Mouse (Mus musculus) forebrain, embryonic 16.5 days (tissue): ENCODE data around the gene Zfyve28. TPM values are rescaled to one million over a fixed set of nuclear protein-coding genes. Genes with fewer than 3 reads are reported as not detected.

Experiments used
- ATAC-seq: fragments of 200-750 bp; cut with Nextera tagmentation; 2 replicates; pipeline ENCODE4 v1.8.0; 2017; ENCODE audit warnings: mild to moderate bottlenecking, moderate library complexity
- H3K27ac ChIP-seq: fragments of 300-500 bp; sonication (generic); 2 replicates; pipeline ENCODE4 v1.5.1; 2014; ENCODE audit warnings: low read length, control low read depth
- H3K27me3 ChIP-seq: fragments of 300-500 bp; sonication (generic); replicated peaks from 2 replicates; pipeline ENCODE4 v1.6.1; 2014; ENCODE audit warnings: low read length; ENCODE audit not compliant: control insufficient read depth, insufficient read depth
- H3K36me3 ChIP-seq: fragments of 300-500 bp; sonication (generic); 2 replicates; pipeline ENCODE4 v1.6.1; 2014; ENCODE audit not compliant: control insufficient read depth, insufficient read depth
- H3K4me1 ChIP-seq: fragments of 300-500 bp; sonication (generic); replicated peaks from 2 replicates; pipeline ENCODE4 v1.6.1; 2014; ENCODE audit warnings: low read length; ENCODE audit not compliant: control insufficient read depth, insufficient read depth
- H3K4me2 ChIP-seq: fragments of 300-500 bp; sonication (generic); 2 replicates; pipeline ENCODE4 v1.6.1; 2014; ENCODE audit warnings: mild to moderate bottlenecking, low read length, control low read depth
- H3K4me3 ChIP-seq: fragments of 300-500 bp; sonication (generic); replicated peaks from 2 replicates; pipeline ENCODE4 v1.5.1; 2014; ENCODE audit warnings: mild to moderate bottlenecking, low read length, control low read depth
- H3K9ac ChIP-seq: fragments of 300-500 bp; sonication (generic); replicated peaks from 2 replicates; pipeline ENCODE4 v1.6.1; 2014; ENCODE audit warnings: low read depth, low read length, control low read depth
- H3K9me3 ChIP-seq: fragments of 300-500 bp; sonication (generic); 2 replicates; pipeline ENCODE4 v1.6.1; 2016; ENCODE audit warnings: low read length; ENCODE audit not compliant: control insufficient read depth
- WGBS: fragments of 180-500 bp; shearing (Covaris S2); extraction: QIAGEN DNeasy Blood & Tissue Kit; methylation state at CpG from one replicate; pipeline ENCODE4 v1.1.7; 2014; 5-methylcytosine and 5-hydroxymethylcytosine counted together
- polyA plus RNA-seq: library from polyadenylated mRNA; unstranded; fragments of >200 nt; fragmentation: Nextera tagmentation; extraction: Ambion mirVana; gene quantifications from 2 replicates; pipeline ENCODE4 v1.2.1, GENCODE M21; 2015

The Zfyve28 gene
- polyA plus RNA-seq, 1 experiment from 2014 or later: 5.2 TPM

DNA sequence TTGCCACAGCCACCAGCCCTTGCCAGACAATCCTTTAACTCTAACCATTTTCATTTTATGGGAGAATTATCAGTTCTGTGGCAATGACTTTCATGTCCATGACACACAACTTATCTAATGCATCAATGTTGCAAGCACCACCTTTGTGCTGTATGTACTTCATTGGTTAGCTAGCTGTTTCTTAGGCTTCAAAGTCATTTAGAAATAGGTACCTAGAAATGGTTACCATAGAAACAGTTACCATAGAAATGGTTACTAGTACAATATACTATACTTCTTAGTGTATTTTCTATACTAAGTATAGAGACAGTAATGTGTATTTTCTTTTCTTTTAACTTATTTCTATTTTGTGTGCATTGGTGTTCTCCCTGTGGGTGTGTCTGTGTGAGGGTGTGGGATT, 37.0 kb upstream of the Zfyve28 start:
- Histone ChIP-seq H3K36me3 (no peaks in the 10 kb centered on the region), H3K9me3 (no peaks in the 10 kb centered on the region), H3K4me2 (no peak overlapping the region), H3K27me3 (no peaks in the 10 kb centered on the region), H3K9ac (no peak overlapping the region), H3K4me3 (no peak overlapping the region), H3K27ac (peak overlapping the region; percentile 26; the same call in 1 of the 2 replicates), H3K4me1 (peaks cover 9% of the 10 kb centered on the region)
- no peak for ATAC-seq

DNA sequence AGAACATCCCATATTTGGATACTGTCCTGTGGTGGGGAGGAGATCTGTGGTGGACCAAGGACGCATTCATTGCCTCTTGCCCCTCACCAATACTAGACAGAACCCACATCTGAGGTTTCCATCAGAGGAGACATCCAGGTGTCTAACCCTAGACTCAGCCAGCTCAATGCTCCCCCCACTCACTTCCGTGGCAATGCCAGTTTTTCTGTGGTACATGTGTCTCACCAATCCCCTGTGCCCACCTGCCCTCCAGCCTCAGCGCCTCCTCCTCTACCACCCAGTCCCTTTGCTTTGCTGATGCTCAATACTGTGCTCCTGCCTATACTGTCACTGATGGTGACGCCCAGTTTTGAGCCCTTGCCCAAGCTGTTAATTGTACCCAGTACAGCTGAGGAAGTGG, 33.0 kb upstream of the Zfyve28 start:
- Histone ChIP-seq H3K4me2 (no peak overlapping the region), H3K4me1 (no peaks in the 10 kb centered on the region; the same call in 1 of the 2 replicates), H3K9me3 (no peaks in the 10 kb centered on the region), H3K4me3 (no peak overlapping the region), H3K27ac (no peak overlapping the region), H3K9ac (no peak overlapping the region), H3K27me3 (no peaks in the 10 kb centered on the region), H3K36me3 (no peaks in the 10 kb centered on the region)
- 93% methylated on average over 4 of the region's 4 CpGs for WGBS
- ATAC-seq: no peak

DNA sequence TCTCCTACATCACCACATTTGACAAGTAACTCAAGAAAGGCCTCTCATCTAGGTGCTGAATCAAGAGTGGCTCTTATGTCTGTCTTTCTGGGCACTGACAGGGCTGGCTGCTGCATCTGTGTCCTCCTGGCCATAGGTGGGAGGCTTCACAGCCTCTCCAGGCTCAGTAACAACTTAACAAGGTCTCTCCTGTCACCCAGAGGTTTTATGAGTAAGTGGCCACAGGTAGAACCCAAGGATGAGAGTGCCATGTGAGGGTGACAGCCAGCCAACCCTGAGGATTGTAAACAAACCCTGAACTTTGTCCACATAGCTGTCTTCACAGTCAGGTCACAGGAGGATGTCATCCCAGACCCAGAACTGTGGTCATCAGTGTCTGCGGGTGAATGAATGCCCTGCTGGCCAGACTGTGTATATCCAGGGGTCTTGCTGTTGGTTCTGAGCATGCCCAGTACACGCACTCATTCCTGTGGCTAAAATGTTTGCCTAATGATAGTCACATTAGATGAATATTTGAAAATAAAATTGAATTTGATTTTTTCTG, 31.3 kb upstream of the Zfyve28 start:
- Histone ChIP-seq H3K27me3 (no peaks in the 10 kb centered on the region), H3K4me3 (no peak overlapping the region)
- 78% methylated on average over 2 of the region's 2 CpGs for WGBS

DNA sequence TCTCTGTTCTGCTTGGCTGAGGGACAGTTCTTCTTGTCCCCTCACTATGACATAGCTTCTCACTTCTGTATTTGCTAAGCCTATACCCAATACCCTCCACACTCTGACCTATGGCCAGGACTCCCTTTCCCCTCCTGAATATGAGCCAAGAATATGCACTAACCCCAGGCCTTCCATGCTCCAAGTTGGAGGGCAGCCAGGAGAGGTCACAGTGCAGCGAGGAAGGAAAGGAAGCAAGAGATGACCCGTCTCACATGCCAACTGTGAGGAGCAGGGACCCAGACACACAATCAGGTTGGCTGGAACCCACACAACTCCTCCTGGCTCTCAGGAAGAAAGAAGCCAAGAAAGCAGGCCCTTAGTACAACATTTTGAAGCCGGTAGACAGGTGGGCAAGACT, 20.8 kb upstream of the Zfyve28 start:
- no peak for ATAC-seq
- no peak overlapping the region for H3K27ac ChIP-seq
- H3K9ac ChIP-seq: no peak overlapping the region
- no peaks in the 10 kb centered on the region for H3K4me1 ChIP-seq
- H3K4me2 ChIP-seq: no peak overlapping the region
- H3K4me3 ChIP-seq: no peak overlapping the region
- H3K27me3 ChIP-seq: no peaks in the 10 kb centered on the region
- no peaks in the 10 kb centered on the region for H3K9me3 ChIP-seq
- WGBS: 86% methylated on average over 3 of the region's 3 CpGs
- no peaks in the 10 kb centered on the region for H3K36me3 ChIP-seq

More for the DNA sequence above, 31.3 kb upstream of the Zfyve28 start:
- Histone ChIP-seq H3K36me3 (no peaks in the 10 kb centered on the region), H3K9ac (no peak overlapping the region), H3K27ac (no peak overlapping the region), H3K4me1 (no peaks in the 10 kb centered on the region), H3K4me2 (no peak overlapping the region), H3K9me3 (no peaks in the 10 kb centered on the region)
- no peak for ATAC-seq

DNA sequence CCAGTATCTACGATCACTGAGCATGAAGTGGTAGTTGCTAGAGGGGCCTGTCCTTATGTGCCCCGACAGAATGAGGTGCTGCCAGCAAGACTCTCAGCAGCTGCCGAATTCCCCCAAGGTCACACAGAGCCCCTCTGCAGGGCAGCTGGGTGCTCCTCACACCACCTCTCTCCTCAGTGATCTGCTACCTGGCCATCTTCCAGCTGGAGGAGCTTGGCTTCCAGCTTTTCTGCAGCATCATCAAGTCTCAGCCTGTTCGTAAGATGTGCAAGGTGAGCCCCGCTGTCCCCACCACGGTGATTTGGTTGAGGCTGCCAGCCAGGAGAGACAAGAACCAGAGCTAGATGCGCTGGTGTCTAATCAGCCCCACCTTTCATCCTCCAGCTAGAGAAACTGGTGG, 14.1 kb upstream of the Zfyve28 start:
- H3K27ac ChIP-seq: no peak overlapping the region
- 82% methylated on average over 7 of the region's 7 CpGs for WGBS
- no peak for ATAC-seq
- no peaks in the 10 kb centered on the region for H3K27me3 ChIP-seq
- H3K9me3 ChIP-seq: no peaks in the 10 kb centered on the region
- no peaks in the 10 kb centered on the region for H3K36me3 ChIP-seq
- no peak overlapping the region for H3K4me3 ChIP-seq
- H3K4me2 ChIP-seq: no peak overlapping the region
- 0 out of 2 replicates have a peak, but pooled peaks cover 3% of the 10 kb centered on the region for H3K4me1 ChIP-seq
- H3K9ac ChIP-seq: no peak overlapping the region

DNA sequence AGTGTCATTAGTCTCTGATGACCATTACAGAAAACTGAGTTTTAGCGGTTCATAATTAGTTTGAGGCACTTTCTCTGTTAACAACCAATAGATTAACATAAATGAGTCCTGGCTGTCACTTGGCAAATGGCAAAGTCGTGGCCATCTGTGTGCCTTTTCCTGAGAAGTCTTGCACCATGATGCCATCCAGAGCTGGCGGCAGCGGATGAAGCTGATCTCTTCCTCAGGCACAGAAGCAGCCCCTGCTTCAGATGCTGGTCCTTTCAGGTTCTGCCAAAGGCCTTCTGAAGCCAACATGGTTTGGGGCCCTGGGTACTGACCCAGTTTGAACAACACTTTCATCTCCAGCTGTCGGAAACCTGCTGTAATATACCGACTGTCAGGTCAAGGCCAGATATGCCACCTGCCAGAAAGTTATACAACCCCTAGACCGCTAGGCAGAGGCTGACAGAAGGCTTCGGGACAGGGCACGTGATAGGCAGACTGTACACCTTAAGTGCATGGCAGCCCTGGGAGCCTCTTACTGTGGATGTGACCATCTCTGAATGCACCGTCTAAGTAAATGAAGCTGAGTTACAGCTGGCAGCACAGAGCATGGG, 10.8 kb upstream of the Zfyve28 start:
- 0 out of 2 replicates have a peak, but pooled peaks cover 3% of the 10 kb centered on the region for H3K4me1 ChIP-seq
- H3K36me3 ChIP-seq: no peaks in the 10 kb centered on the region
- no peak overlapping the region for H3K4me3 ChIP-seq
- no peak overlapping the region for H3K9ac ChIP-seq
- no peak overlapping the region for H3K27ac ChIP-seq
- no peak overlapping the region for H3K4me2 ChIP-seq
- ATAC-seq: no peak
- 80% methylated on average over 10 of the region's 10 CpGs for WGBS
- H3K27me3 ChIP-seq: no peaks in the 10 kb centered on the region
- no peaks in the 10 kb centered on the region for H3K9me3 ChIP-seq

DNA sequence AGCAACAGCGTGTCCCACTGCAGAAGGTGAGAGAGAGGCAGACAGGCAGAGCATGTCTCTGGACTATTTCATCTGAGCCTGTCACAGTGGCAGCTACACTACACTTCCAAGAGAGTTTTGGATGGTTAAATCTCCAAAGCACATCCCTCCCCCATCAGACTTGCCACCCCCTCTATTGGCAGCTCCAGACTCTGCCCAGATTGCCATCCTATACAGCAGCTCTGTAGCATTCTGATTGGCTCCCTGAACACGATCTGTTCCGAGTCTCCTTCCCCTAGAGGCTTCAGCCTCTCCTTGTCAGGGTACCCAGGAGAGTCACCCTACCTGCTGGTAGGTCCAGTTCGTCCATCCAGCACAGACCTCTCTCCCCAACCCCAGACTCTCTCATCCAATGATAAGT, 9.8 kb upstream of the Zfyve28 start:
- Histone ChIP-seq H3K9ac (no peak overlapping the region), H3K36me3 (no peaks in the 10 kb centered on the region), H3K4me3 (no peak overlapping the region), H3K27ac (no peak overlapping the region), H3K27me3 (no peaks in the 10 kb centered on the region), H3K9me3 (no peaks in the 10 kb centered on the region), H3K4me1 (0 out of 2 replicates have a peak, but pooled peaks cover 3% of the 10 kb centered on the region), H3K4me2 (no peak overlapping the region)
- WGBS: 46% methylated on average over 4 of the region's 4 CpGs
- peak; percentile 43; the same call in 1 of the 2 replicates for ATAC-seq

DNA sequence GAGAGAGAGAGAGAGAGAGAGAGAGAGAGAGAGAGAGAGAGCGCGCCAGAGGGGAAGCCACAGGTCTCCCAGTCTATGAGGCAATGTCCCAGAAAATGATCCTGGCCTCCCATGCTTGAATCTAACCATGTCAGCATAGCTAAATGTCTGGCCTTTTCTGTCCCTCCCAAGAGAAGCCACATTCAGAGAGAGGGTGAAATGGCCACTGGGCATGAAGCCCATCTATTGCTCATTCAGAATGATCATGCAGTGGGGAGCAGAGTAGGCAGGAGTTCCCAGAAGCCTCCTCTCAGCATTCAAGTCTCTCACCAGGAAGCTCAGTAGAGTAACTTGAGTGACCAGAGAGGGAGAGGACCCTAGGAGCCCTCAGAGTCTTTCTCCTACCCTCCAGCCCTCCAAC, 6.9 kb upstream of the Zfyve28 start:
- WGBS: 82% methylated on average over 2 of the region's 2 CpGs
- Histone ChIP-seq H3K27ac (no peak overlapping the region), H3K27me3 (no peaks in the 10 kb centered on the region), H3K36me3 (no peaks in the 10 kb centered on the region), H3K9ac (no peak overlapping the region), H3K4me2 (no peak overlapping the region), H3K4me1 (0 out of 2 replicates have a peak, but pooled peaks cover 3% of the 10 kb centered on the region), H3K4me3 (no peak overlapping the region), H3K9me3 (no peaks in the 10 kb centered on the region)
- no peak for ATAC-seq

DNA sequence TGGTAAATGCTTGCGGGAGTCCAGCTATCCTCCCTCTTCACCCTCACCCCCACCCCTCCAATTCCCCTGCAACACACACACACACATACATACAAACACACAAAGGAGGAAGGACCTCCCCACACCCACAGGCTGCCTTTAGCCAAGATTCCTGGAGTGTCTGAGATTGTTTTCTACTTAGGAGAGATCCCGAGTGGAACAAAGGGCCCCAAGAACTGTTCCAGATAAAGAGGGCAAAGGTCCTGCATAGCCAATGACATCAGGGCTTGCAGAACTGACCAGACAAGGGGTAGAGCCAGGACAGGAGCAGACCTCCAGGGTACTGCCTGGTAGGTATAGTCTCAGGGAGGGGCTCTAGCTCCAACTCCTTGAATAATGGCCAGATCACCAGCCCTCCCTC, 6.4 kb upstream of the Zfyve28 start:
- 38% methylated on average over 2 of the region's 2 CpGs for WGBS
- no peak for ATAC-seq
- no peak overlapping the region for H3K4me3 ChIP-seq
- H3K4me1 ChIP-seq: 0 out of 2 replicates have a peak, but pooled peaks cover 3% of the 10 kb centered on the region
- H3K9me3 ChIP-seq: no peaks in the 10 kb centered on the region
- H3K4me2 ChIP-seq: no peak overlapping the region
- no peak overlapping the region for H3K9ac ChIP-seq
- no peaks in the 10 kb centered on the region for H3K36me3 ChIP-seq
- H3K27me3 ChIP-seq: no peaks in the 10 kb centered on the region
- H3K27ac ChIP-seq: no peak overlapping the region
